In the genomic region with DNA sequence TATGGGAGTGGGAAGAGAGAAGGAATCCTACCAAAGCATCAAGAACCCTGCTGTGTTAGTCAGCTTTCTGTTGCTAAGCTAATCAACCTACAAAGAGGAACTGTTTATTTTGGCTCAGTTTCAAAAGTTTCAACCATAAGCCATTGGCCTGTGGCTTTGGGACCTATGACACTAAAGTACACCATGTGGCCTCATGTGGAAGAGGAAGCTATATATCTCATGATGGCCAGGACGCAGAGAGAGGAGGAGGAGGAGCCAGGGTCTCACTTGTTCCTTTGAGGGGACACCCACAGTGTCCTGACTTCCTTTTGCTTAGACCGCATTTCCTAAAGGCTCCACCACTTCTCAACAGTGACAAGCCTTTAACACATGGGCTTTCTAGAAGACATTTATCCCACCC, we compare ENCODE assay signal across 12 mouse cellular contexts.
DNase-seq lines count a peak whose midpoint lies in the region.
"Had no signal": no experiment of that assay in that cellular context is flagged by ENCODE, and none has a peak within 500 bp of the region (broad histone marks: within the 10 kb centered on the region; RNA-seq: fewer than 3 reads in every experiment).

No protein-coding gene starts in this region.

- no peak overlapping the region for H3K4me3 ChIP-seq in midbrain, embryonic 10.5 days
- H3K4me3 ChIP-seq: forebrain, embryonic 10.5 days; midbrain, embryonic 12.5 days had no signal

- no peaks in the 10 kb centered on the region for H3K36me3 ChIP-seq in midbrain, embryonic 10.5 days
- H3K36me3 ChIP-seq: forebrain, embryonic 10.5 days; midbrain, embryonic 12.5 days had no signal

- H3K27me3 ChIP-seq in midbrain, embryonic 10.5 days (ENCODE audit: low read depth, poor library complexity, severe bottlenecking): no peaks in the 10 kb centered on the region
- H3K27me3 ChIP-seq: midbrain, embryonic 12.5 days had no signal

- H3K4me1 ChIP-seq in midbrain, embryonic 10.5 days: no peaks in the 10 kb centered on the region
- H3K4me1 ChIP-seq: midbrain, embryonic 12.5 days had no signal

- WGBS in midbrain, embryonic 10.5 days: 66% methylated on average over 2 of the region's 2 CpGs

- H3K27ac ChIP-seq in midbrain, embryonic 10.5 days (replicated peaks): no peak overlapping the region
- H3K27ac ChIP-seq: forebrain, embryonic 10.5 days; midbrain, embryonic 12.5 days had no signal

- peak; percentile 5 to 27 for DNase-seq in heart, adult 9 months (ENCODE audit: low spot score in 2 of 2)
- DNase-seq in heart, postnatal 10 days: no peak
- DNase-seq in A20 (ENCODE audit: low read depth, low spot score): peak; percentile 48
- peak; percentile 4 to 8 for DNase-seq in heart, postnatal 36 days
- DNase-seq in lung, postnatal 36 days: peak; percentile 59
- no peak for DNase-seq in thymus, postnatal 36 days
- DNase-seq in retina, embryonic 14.5 days (ENCODE audit: low spot score): no peak
- DNase-seq in midbrain, embryonic 10.5 days (ENCODE audit: low spot score): no peak
- DNase-seq: cerebellum, adult 9-11 months; right cerebral cortex, postnatal 25 days had no signal

- no peaks in the 10 kb centered on the region for H3K9me3 ChIP-seq in midbrain, embryonic 10.5 days (replicated peaks)
- H3K9me3 ChIP-seq: forebrain, embryonic 10.5 days; midbrain, embryonic 12.5 days had no signal

- intact Hi-C loops in heart, postnatal 10 days (cut with DNase I): no loop called here
- intact Hi-C loops in heart, postnatal 36 days (cut with DNase I): no loop called here

Comparison
In these comparisons a context has a peak if more than half of its experiments do, and no peak if none do; other contexts are left out.
1. DNase-seq: peak in heart, adult 9 months (2 of 2), A20 (single experiment), heart, postnatal 36 days (2 of 2) and lung, postnatal 36 days (single experiment); none in heart, postnatal 10 days (0 of 2), thymus, postnatal 36 days (0 of 2), retina, embryonic 14.5 days (single experiment) and midbrain, embryonic 10.5 days (single experiment).